Mouse (Mus musculus): ENCODE data around the gene Pycr1. TPM values are rescaled to one million over a fixed set of nuclear protein-coding genes. Genes with fewer than 3 reads are reported as not detected.

The Pycr1 gene
- polyA plus RNA-seq, 1 experiment from 2014 or later, result 29.8 TPM

- no peak for DNase-seq
- Histone ChIP-seq H3K27ac (ENCODE audit: low read depth) (no peak overlapping the region), H3K36me3 (ENCODE audit: insufficient read depth) (peaks cover 93% of the 10 kb centered on the region), H3K9me3 (ENCODE audit: low read depth, low read length) (no peaks in the 10 kb centered on the region), H3K9ac (no peak overlapping the region), H3K4me3 (ENCODE audit: low read depth, low read length) (no peak overlapping the region), H3K4me2 (no peak overlapping the region), H3K27me3 (ENCODE audit: insufficient read depth, low read length) (no peaks in the 10 kb centered on the region), H3K4me1 (ENCODE audit: insufficient read depth) (no peaks in the 10 kb centered on the region)
- no peak for ATAC-seq (ENCODE audit: insufficient read depth)
- TF ChIP-seq CTCF (IDR thresholded peaks at IDR 0.05; ENCODE audit: low read depth), result no peak
- WGBS, result 92% methylated on average over 6 of the region's 6 CpGs
Measured at GRCm38 (mm10) chr11:120588531-120588930, 55.0 kb downstream of the Pycr1 start.

Small RNA genes within 50 kb of the gene (microRNA-seq; reads per million reads assigned to microRNA genes)
- 1.2 reads per million for gene Mir6936 (ENCODE audit: borderline number of aligned reads)

Other genes with a start within 250 kb of the Pycr1 start
- gene Nploc4, start 206.1 kb downstream of the Pycr1 start, polyA plus RNA-seq (2014; fragmentation: Nextera tagmentation; extraction: Ambion mirVana), result 42.1 and 51.4 TPM in 2 replicates
- not detected in 2 replicates for gene Tspan10, start 201.1 kb downstream of the Pycr1 start, polyA plus RNA-seq (2014; fragmentation: Nextera tagmentation; extraction: Ambion mirVana)
- gene Pde6g, start 190.3 kb downstream of the Pycr1 start, polyA plus RNA-seq (2014; fragmentation: Nextera tagmentation; extraction: Ambion mirVana), result 0.18 TPM in 1 of 2 replicates, not detected in the other
- 10.9 and 11.2 TPM in 2 replicates for gene Oxld1, start 185.7 kb downstream of the Pycr1 start, polyA plus RNA-seq (2014; fragmentation: Nextera tagmentation; extraction: Ambion mirVana)
- 32.2 and 34.6 TPM in 2 replicates for gene Ccdc137, start 185.7 kb downstream of the Pycr1 start, polyA plus RNA-seq (2014; fragmentation: Nextera tagmentation; extraction: Ambion mirVana)
- 42.9 and 44.4 TPM in 2 replicates for gene Arl16, start 176.2 kb downstream of the Pycr1 start, polyA plus RNA-seq (2014; fragmentation: Nextera tagmentation; extraction: Ambion mirVana)
- 150 and 162 TPM in 2 replicates for gene Mrpl12, start 159.2 kb downstream of the Pycr1 start, polyA plus RNA-seq (2014; fragmentation: Nextera tagmentation; extraction: Ambion mirVana)
- 68.9 and 71.3 TPM in 2 replicates for gene Slc25a10, start 151.9 kb downstream of the Pycr1 start, polyA plus RNA-seq (2014; fragmentation: Nextera tagmentation; extraction: Ambion mirVana)
- gene Gcgr, start 113.1 kb downstream of the Pycr1 start, polyA plus RNA-seq (2014; fragmentation: Nextera tagmentation; extraction: Ambion mirVana), result 0.59 and 1.4 TPM in 2 replicates
- 226 and 229 TPM in 2 replicates for gene Mcrip1, start 94.0 kb downstream of the Pycr1 start, polyA plus RNA-seq (2014; fragmentation: Nextera tagmentation; extraction: Ambion mirVana)
- gene Ppp1r27, start 92.6 kb downstream of the Pycr1 start, polyA plus RNA-seq (2014; fragmentation: Nextera tagmentation; extraction: Ambion mirVana), result not detected in 2 replicates
- gene P4hb, start 70.5 kb downstream of the Pycr1 start, polyA plus RNA-seq (2014; fragmentation: Nextera tagmentation; extraction: Ambion mirVana), result 872 and 897 TPM in 2 replicates
- gene Arhgdia, start 62.1 kb downstream of the Pycr1 start, polyA plus RNA-seq (2014; fragmentation: Nextera tagmentation; extraction: Ambion mirVana), result 717 and 734 TPM in 2 replicates
- gene Alyref, start 45.4 kb downstream of the Pycr1 start, polyA plus RNA-seq (2014; fragmentation: Nextera tagmentation; extraction: Ambion mirVana), result 617 and 627 TPM in 2 replicates
- gene Anapc11, start 45.3 kb downstream of the Pycr1 start, polyA plus RNA-seq (2014; fragmentation: Nextera tagmentation; extraction: Ambion mirVana), result 229 and 237 TPM in 2 replicates
- gene Npb, start 35.3 kb downstream of the Pycr1 start, polyA plus RNA-seq (2014; fragmentation: Nextera tagmentation; extraction: Ambion mirVana), result 0.89 and 1.3 TPM in 2 replicates
- gene Pcyt2, start 25.8 kb downstream of the Pycr1 start, polyA plus RNA-seq (2014; fragmentation: Nextera tagmentation; extraction: Ambion mirVana), result 95.3 and 99.5 TPM in 2 replicates
- gene Sirt7, start 18.5 kb downstream of the Pycr1 start, polyA plus RNA-seq (2014; fragmentation: Nextera tagmentation; extraction: Ambion mirVana), result 26.1 and 33.1 TPM in 2 replicates
- 25.3 and 28.6 TPM in 2 replicates for gene Mafg, start 10.2 kb downstream of the Pycr1 start, polyA plus RNA-seq (2014; fragmentation: Nextera tagmentation; extraction: Ambion mirVana)
- 1.1 TPM in 1 of 2 replicates, not detected in the other for gene Myadml2, start 4.4 kb upstream of the Pycr1 start, polyA plus RNA-seq (2014; fragmentation: Nextera tagmentation; extraction: Ambion mirVana)
- gene Notum, start 17.4 kb upstream of the Pycr1 start, polyA plus RNA-seq (2014; fragmentation: Nextera tagmentation; extraction: Ambion mirVana), result 3.9 and 5.3 TPM in 2 replicates
- 124 and 130 TPM in 2 replicates for gene Aspscr1, start 29.2 kb upstream of the Pycr1 start, polyA plus RNA-seq (2014; fragmentation: Nextera tagmentation; extraction: Ambion mirVana)
- gene Cenpx, start 70.0 kb upstream of the Pycr1 start, polyA plus RNA-seq (2014; fragmentation: Nextera tagmentation; extraction: Ambion mirVana), result 168 and 173 TPM in 2 replicates
- gene Lrrc45, start 70.2 kb upstream of the Pycr1 start, polyA plus RNA-seq (2014; fragmentation: Nextera tagmentation; extraction: Ambion mirVana), result 44.1 and 46.1 TPM in 2 replicates
- 10.3 and 10.7 TPM in 2 replicates for gene Rac3, start 77.7 kb upstream of the Pycr1 start, polyA plus RNA-seq (2014; fragmentation: Nextera tagmentation; extraction: Ambion mirVana)
- 27.2 and 29.7 TPM in 2 replicates for gene Dcxr, start 83.5 kb upstream of the Pycr1 start, polyA plus RNA-seq (2014; fragmentation: Nextera tagmentation; extraction: Ambion mirVana)
- gene Cbr2, start 88.3 kb upstream of the Pycr1 start, polyA plus RNA-seq (2014; fragmentation: Nextera tagmentation; extraction: Ambion mirVana), result 14.7 and 19.6 TPM in 2 replicates
- gene Hmga1b, start 119.0 kb upstream of the Pycr1 start, polyA plus RNA-seq (2014; fragmentation: Nextera tagmentation; extraction: Ambion mirVana), result 5.3 and 7.3 TPM in 2 replicates
- gene Rfng, start 140.4 kb upstream of the Pycr1 start, polyA plus RNA-seq (2014; fragmentation: Nextera tagmentation; extraction: Ambion mirVana), result 33.0 and 34.0 TPM in 2 replicates
- gene Gps1, start 140.5 kb upstream of the Pycr1 start, polyA plus RNA-seq (2014; fragmentation: Nextera tagmentation; extraction: Ambion mirVana), result 240 and 257 TPM in 2 replicates
- gene Dus1l, start 152.6 kb upstream of the Pycr1 start, polyA plus RNA-seq (2014; fragmentation: Nextera tagmentation; extraction: Ambion mirVana), result 77.2 and 87.4 TPM in 2 replicates
- gene Fasn, start 180.8 kb upstream of the Pycr1 start, polyA plus RNA-seq (2014; fragmentation: Nextera tagmentation; extraction: Ambion mirVana), result 83.3 and 95.5 TPM in 2 replicates

Data from lung, embryonic 14.5 days (tissue).